Mouse (Mus musculus): ENCODE data around the gene Hibch. TPM values are rescaled to one million over a fixed set of nuclear protein-coding genes. Genes with fewer than 3 reads are reported as not detected.
A peak's percentile ranks its signal among the peaks of the same experiment; 100 is the strongest.
"Not testable (repeated sequence)": the region's sequence is repeated elsewhere in the genome, so short reads cannot be mapped to it uniquely, and the experiment has no call there.

Gene Hibch
- total RNA-seq, 4 experiments from 2014 or later = 17.0 to 22.7 (median 18.2) TPM

DNA sequence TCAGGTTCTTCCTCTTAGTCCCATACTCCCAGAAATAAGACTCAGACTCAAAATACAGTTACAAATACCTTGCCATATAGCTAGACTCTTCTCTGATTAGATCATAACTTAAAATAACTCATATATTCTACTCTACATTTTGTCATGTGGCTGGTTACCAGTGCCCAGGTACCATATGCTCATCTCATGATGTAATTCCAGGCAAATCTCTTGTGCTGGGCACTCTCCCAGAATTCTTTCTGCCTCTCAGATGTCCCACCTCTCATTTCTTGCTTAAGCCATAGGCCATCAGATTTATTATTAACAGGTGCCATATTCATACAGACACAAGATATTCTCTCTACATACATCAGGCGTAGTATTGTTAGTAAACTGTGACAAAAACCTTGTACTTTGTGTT, 23.1 kb downstream of the Hibch start:
- DNase-seq (ENCODE audit: low spot score in 2 of 2) = no peak

DNA sequence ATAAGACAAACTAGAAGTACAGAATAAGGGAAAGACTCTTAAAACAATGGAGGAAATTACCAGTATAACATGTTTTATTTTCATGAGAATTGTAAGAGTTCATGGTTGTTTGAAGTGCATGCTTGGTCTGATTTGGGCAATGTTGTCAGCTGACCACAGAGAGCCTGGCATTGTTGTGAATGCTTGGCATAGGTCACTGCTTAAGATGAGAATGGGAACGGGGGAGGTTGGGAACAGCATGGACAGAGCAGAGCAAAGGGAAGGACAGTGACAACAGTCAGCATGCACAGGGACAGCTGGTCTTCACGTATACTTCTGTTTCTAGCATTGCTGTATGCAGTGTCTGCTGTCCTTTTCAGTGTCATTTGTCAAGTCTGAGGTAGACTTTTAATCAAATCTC, 39.5 kb downstream of the Hibch start:
- DNase-seq (ENCODE audit: low spot score in 2 of 2) = no peak

DNA sequence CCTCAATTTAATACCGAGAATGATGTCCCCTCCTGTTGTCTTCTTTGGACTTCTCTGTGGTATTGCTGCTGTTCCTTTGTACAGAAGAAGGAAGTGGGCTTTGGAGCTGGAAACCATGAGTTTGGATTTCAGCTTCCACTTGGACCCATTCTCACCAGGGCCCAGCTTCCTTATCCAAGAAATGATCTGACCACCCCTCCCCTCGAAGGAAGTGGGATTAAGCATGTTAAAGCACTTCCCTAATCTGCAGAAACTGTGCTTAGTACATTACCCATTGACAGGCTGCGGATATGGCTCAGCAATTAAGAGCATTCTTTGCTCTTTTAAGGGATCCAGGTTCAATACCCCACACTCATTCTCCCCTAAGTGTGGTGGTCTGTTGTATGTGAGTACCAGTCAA, 65.1 kb downstream of the Hibch start:
- DNase-seq (ENCODE audit: low spot score in 2 of 2) = no peak

DNA sequence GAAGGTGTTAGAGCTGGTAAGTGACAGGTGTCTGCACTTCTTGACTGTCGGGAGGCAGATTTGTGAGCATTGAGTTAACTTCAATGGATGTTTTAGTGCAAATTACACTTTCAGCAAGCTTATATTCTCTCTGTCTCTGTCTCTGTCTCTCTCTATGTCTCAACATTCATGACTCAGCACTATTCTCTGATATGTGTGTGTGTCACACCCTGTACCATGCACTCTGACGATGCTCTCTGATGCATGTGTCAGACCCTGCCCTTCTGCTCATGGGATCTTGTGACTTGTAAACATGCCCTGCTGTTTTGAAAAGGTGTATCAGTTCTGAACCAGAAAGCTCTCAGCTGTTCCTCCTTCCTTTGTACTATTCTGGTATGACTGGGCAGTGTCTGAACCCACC, 71.9 kb downstream of the Hibch start:
- DNase-seq (ENCODE audit: low spot score in 2 of 2) = no peak

DNA sequence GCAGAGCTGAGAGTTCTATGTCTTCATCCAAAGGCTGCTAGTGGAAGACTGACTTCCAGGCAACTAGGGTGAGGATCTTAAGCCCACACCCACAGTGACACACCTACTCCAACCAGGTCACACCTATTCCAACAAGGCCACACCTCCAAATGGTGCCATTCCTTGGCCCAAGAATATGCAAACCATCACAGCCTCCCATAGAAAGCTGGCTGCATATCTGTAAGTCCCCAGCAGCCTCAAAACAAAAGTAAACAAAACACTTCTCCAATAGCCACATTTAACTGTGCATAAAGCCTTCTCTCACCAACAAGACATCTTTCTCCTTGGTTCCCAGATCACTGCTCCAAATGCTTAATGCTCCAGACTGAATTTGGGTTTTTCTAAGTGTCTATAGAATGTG, 74.2 kb downstream of the Hibch start:
- DNase-seq (ENCODE audit: low spot score in 2 of 2) = not testable (repeated sequence)

DNA sequence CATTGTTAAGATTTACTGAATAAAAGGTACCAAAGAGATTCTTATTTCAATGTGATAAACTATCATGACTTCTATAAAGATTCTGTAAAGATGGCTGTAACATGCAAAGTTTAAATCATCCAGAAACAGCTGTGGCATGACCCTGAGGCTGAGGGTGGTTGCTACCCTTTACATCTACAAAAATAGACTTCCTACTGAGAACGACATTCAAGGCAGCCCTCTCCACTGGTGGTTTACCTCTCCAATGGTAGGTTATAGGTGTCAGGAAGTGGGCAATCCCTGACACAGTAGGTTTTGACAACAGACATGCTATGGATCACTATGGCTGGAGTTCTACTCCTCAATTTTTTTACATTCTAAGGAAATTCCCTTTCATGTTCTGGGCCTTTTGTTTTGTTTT, 79.8 kb downstream of the Hibch start:
- DNase-seq (ENCODE audit: low spot score in 2 of 2) = not testable (repeated sequence)

DNA sequence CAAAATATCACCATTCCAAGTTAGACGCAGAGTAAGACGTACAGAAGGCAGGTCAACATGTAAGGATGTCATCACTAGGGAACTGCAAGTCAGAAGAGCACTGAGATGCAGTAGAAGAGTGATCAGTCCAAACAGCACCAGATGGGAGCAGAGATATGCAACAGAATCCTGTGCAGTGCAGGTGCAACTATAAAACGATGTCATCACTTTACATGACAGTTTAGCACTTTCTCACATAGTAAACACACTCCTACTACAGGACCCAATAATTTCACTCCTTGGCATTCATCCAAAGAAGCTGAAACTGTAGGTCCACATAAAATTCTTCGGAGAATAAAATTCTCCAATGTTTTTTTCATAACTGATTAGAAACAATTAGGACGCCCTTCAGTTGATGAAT, 89.8 kb downstream of the Hibch start:
- DNase-seq (ENCODE audit: low spot score in 2 of 2) = no peak

DNA sequence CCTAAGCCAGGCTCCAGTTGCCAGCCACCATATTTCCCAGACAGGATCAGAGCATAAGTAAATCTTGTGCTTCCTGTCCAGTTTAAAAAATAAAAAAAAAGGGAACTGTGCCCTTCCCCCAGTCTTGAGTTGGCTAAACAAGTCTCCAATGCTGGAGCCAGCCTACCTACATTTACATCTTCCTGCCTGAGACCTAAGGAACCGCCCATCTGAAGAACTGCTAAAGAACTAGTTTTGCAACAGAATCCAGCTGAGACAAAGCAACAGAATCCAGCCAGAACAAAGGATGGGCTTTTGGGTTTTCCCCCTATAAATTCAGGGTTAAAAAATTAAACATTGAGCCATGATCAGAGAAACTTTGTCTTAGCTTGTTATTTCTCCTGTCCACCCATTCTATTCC, 94.3 kb downstream of the Hibch start:
- DNase-seq (ENCODE audit: low spot score in 2 of 2) = no peak

DNA sequence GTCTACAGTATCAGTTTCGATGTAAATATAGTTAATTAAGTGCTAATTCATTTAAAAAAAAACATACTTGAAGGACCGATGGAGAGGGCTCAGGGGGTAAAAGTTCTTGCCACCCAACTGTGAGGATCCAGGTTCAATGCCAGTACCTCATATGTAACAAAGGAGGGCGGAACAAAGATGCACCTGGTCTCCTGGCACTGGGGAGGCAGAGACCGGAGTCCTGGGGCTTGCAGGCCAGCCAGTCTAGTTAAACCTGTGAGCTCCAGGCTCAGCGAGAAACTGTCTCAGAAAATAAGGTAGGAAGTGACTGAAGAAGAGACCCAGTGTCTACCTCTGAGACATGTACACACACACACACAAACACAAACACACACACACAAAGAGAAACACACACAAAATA, 103.2 kb downstream of the Hibch start:
- no peak for DNase-seq (ENCODE audit: low spot score in 2 of 2)

DNA sequence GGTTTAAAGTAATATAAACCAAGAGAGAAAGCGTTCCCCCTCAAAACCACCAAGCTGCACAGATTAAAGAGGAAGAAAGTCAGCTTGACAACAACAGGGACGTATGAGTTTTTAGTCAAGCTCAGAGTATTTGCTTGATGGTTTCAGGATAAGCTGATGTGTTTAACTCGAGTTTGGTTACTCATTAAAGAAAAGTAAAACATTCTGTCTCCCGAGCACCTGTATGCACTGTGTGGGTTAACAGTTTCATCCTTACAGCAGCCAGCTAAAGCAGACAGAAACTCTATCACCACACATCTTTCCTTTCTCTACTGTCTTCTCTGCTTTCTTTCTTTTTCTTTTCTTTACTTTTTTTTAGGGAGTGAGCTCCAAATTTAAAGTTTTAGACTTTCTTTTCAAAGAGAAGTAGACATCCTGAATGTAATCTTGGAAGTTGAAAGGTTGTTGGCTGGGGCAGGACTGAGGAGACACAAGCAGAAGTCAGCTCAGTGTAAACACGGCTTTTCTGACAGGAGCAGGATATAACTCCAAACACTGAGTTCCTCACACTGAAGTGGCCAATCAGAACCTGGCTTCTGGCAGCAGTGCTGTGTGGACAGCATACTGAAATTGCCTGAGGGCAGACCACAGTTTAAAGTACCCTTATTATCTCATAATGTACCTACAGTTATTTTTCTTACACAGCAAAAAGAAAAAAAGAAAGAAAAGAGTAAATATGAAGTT, 106.6 kb downstream of the Hibch start:
- no peak for DNase-seq (ENCODE audit: low spot score in 2 of 2)

DNA sequence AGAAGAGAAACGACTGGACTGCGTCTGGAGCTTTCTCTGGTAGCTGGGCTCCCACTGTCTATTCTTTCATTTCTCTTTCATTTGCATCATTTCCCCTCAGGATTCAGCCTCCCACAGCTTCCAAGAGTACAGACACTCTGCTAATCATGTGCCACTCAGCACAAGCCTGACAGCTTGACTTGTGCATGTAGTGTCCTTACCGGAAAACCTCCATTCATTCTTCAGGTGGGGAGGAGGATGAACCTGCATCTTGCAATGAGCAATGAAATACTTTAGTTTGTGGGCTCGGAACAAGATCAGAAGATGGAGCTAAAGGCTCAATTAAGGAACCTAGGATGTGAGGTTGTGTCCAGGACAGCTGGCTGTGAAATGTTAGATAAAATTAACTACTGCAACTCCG, 107.4 kb downstream of the Hibch start:
- DNase-seq (ENCODE audit: low spot score in 2 of 2) = peak; percentile 21 to 31

DNA sequence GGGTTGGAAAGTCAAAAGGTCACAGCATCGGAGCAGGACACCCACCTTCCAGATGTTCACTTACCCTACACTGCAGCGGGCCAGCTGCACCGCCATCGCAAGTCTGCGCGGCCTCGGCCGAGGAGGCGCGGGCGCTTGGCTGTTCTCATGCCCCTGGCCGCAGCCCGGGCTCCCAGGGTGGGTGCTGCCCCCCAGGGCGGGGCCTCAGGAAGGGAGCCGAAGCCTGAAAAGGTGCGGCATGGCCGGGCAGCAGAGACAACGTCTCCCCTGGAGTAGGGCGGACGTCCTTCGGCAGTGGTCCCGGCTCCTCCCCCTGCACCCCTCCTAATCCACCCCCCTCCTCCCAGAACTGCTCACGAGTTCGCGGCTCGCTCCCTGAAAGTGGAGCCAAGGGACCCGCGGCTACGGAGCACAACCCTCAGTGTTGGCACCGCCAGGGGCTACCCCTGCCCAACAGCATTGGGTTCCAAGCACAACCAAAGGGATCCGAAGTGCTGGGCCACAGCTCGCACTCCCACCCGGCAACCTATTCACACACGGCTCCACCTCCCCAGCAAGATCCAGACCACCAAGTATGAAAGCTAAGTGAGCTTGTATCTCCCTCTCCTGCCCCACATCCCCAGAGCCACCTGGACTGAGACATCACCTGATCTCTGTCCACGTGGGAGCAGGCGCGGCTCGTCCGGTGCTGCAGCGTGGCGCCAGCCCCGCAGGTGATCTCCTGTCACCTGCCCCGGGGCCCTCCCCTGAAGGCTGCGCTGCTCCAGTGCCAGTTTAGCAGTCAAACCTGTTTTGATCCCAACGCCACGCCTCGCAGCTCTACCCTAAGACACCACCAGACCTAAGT, 108.0 kb downstream of the Hibch start:
- no peak for DNase-seq (ENCODE audit: low spot score in 2 of 2)

DNA sequence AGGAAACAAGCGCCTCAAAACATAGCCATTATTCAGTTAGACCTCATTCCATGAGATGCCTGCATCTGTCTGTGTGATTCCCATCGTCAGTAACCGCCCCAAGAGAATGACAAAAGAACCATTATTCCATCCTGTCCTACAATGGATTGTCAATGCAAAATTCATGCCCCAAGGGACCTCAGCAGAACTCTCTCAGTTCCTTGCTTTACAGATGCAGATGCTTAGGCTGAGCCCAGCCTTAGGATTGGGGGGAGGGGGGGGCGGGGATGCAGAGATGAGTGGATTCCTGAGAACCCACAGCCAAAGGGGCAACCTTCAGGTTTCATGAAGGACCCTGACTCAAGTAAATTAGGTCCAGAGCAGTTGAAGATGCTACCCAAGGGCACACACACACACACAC, 108.8 kb downstream of the Hibch start:
- DNase-seq (ENCODE audit: low spot score in 2 of 2) = no peak

DNA sequence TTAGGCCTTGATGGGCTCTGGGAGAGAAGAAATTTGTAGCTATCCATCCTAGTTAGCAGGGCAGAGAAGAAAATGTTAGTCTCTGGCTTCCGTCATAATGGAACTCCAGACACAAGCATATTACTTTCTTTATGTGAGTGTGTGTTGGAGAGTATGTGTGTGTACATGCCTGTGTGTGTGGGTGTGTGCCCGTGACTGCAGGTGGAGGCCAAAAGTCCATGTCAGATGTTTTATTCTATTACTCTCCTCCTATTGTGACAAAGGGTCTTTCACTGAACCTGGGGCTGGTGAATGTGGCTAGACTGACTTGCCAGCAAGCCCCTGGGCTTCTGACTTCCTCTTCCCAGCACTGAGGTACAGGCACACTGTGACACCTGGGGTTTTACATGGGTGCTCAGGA, 109.7 kb downstream of the Hibch start:
- no peak for DNase-seq (ENCODE audit: low spot score in 2 of 2)

DNA sequence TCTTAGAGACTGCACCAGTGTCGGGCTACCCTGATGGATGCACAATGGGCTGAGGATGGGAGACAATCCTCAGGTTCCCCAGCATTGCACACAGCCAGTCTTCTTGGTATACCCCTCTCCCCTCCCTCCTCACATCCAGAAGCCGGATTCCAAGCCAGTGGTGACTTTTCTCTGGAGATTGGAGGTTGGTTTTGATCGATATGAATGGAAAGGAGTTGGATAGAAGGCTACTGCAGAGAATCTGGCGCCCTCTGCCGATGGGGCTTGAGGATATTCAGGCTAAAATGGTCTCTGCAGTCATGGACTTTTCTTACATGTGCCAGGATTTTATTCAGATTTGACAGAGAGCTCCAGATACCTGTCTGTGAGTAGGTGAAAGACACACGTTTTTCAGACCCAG, 110.4 kb downstream of the Hibch start:
- peak in 1 of 2 experiments; percentile 51 for DNase-seq (ENCODE audit: low spot score in 2 of 2)

DNA sequence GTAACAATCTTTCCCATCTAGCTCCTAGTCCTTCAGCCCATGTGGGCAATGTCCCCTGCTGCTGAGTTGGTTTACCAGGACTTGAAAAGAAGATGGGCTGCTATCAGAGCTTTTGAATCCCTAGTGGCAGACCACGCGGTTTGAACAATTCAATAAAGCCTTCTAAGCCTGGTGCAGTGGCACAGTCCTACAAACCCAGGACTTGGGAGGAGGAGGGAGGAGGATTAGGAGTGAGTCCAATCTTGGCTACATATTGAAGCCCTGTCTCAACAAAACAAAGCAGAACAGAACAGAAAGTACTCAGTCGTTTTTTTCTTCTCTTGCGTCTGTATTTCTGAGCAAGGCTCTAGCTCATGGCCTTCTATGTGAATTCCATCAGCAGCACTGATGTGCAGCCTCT, 112.0 kb downstream of the Hibch start:
- DNase-seq (ENCODE audit: low spot score in 2 of 2) = no peak

DNA sequence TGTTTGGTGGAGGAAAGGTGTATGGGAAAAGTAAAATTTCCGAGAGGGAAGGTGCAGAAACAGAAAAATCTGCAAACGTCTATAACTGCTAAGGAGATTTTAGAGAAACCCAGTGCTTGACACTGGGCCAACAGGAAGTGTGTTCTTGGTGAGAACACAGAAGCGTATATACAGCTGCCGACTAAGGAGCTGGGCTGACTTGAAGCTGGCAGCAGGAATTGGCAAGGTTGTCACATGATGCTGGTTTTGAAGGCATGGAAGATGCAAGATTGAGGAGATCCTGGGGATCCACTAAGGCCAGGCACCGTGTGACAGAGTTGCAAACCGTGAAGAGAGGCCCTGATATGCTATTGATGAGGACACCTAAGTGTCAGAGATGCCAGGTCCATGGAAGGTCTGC, 115.5 kb downstream of the Hibch start:
- DNase-seq (ENCODE audit: low spot score in 2 of 2) = no peak

DNA sequence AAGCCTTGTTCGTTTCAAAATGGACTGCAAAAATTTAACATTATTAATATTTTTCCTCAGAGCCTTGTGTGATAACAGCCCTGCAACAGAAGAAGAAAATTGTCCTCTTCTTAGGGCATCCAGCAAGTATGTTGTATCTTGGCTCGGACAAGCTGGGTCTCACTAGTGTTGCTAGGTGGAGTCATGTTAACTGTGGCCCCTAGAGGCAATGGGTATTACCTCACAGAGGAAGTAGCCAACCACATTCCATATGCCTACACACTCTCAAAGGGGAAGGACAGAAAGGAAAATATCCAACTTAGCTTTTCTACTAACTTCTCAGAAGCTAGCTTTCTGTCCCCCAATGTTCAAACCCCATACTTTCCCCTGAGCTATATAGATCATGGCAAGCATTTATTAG, 118.4 kb downstream of the Hibch start:
- DNase-seq (ENCODE audit: low spot score in 2 of 2) = no peak

DNA sequence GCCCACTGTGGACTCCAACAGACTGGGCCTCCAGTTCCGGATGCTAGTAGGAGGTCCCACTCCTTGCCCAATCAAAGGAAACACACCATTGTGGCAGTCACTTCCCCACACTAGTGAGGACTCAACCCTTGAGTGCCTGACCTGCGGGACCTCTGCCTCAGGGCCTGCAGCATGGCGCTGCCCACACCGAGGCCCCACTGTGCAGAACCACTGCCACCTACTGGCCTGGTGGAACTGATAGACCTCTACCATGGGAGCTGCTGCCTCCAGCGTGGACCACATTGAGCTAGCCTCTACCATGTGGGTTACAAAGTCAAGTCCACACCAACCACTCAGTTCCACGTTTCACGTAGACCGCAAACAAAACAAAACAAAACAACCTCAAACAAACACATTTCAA, 119.9 kb downstream of the Hibch start:
- no peak for DNase-seq (ENCODE audit: low spot score in 2 of 2)

All from layer of hippocampus, adult 8-10 months (tissue).